In genomic region chr13:35771968-35772382, GRCm38 (mm10) we compare ENCODE assay signal across 9 mouse cellular contexts.
DNase-seq lines count a peak whose midpoint lies in the region; ATAC-seq and TF ChIP-seq lines count a peak whose summit lies in the region.
"Had no signal": no experiment of that assay in that cellular context is flagged by ENCODE, and none has a peak within 500 bp of the region (broad histone marks: within the 10 kb centered on the region; RNA-seq: fewer than 3 reads in every experiment).

No protein-coding gene starts in this region.

- TF ChIP-seq CTCF in heart, adult 2 months (IDR thresholded peaks at IDR 0.05), result peak; percentile 70

- no peak overlapping the region for H3K9ac ChIP-seq in heart, adult 2 months (ENCODE audit: low read depth, low read length)
- no peak overlapping the region for H3K9ac ChIP-seq in heart, embryonic 11.5 days (ENCODE audit: low read depth, low read length)
- H3K9ac ChIP-seq in embryonic facial prominence, embryonic 14.5 days (ENCODE audit: low read depth, low read length), result no peak overlapping the region
- no peak overlapping the region for H3K9ac ChIP-seq in midbrain, embryonic 13.5 days (replicated peaks)
- H3K9ac ChIP-seq: stomach, embryonic 15.5 days had no signal

- no peaks in the 10 kb centered on the region for H3K36me3 ChIP-seq in heart, adult 2 months (ENCODE audit: control insufficient read depth, insufficient read depth, low read length)
- no peaks in the 10 kb centered on the region for H3K36me3 ChIP-seq in heart, embryonic 11.5 days (ENCODE audit: control insufficient read depth, insufficient read depth, low read length)
- no peaks in the 10 kb centered on the region for H3K36me3 ChIP-seq in embryonic facial prominence, embryonic 14.5 days (ENCODE audit: control insufficient read depth, insufficient read depth, low read length)
- H3K36me3 ChIP-seq in midbrain, embryonic 13.5 days, result no peaks in the 10 kb centered on the region
- H3K36me3 ChIP-seq: stomach, embryonic 15.5 days had no signal

- intact Hi-C loops in heart, adult 2 months (cut with DNase I), result loop anchor here (5.0 to 10.0 kb wide), 2 partner anchors 447 to 740 kb away; no protein-coding TSS in a partner anchor
- intact Hi-C loops in left cerebral cortex, postnatal 25 days (cut with DNase I), result loop anchor here (5.0 kb wide), 1 partner anchor 740 kb away; no protein-coding TSS in a partner anchor

- TF ChIP-seq EP300 in heart, adult 2 months (IDR thresholded peaks at IDR 0.05; ENCODE audit: insufficient read depth, low read depth, low read length), result no peak

- DNase-seq in heart, adult 2 months, result peak; percentile 23 to 44
- DNase-seq in A20 (ENCODE audit: low read depth, low spot score), result peak; percentile 84
- DNase-seq in adipocyte (ENCODE audit: low spot score), result peak; percentile 6
- no peak for DNase-seq in embryonic facial prominence, embryonic 14.5 days (ENCODE audit: low spot score)
- DNase-seq in left cerebral cortex, postnatal 25 days (ENCODE audit: low spot score in 2 of 2), result peak; percentile 22 to 33

- H3K27me3 ChIP-seq in heart, adult 2 months (ENCODE audit: control insufficient read depth, insufficient read depth, low read length), result no peaks in the 10 kb centered on the region
- H3K27me3 ChIP-seq in heart, embryonic 11.5 days (ENCODE audit: control insufficient read depth, insufficient read depth, low read length), result no peaks in the 10 kb centered on the region
- no peaks in the 10 kb centered on the region for H3K27me3 ChIP-seq in embryonic facial prominence, embryonic 14.5 days (replicated peaks; ENCODE audit: control insufficient read depth, insufficient read depth, low read length)
- no peaks in the 10 kb centered on the region for H3K27me3 ChIP-seq in midbrain, embryonic 13.5 days
- H3K27me3 ChIP-seq: stomach, embryonic 15.5 days had no signal

- H3K4me3 ChIP-seq in heart, adult 2 months, result no peak overlapping the region
- H3K4me3 ChIP-seq in heart, embryonic 11.5 days (ENCODE audit: low read depth, low read length), result no peak overlapping the region
- no peak overlapping the region for H3K4me3 ChIP-seq in embryonic facial prominence, embryonic 14.5 days (ENCODE audit: low read depth, low read length)
- H3K4me3 ChIP-seq in midbrain, embryonic 13.5 days (replicated peaks), result no peak overlapping the region
- H3K4me3 ChIP-seq: stomach, embryonic 15.5 days had no signal

- 74% methylated on average over 9 of the region's 9 CpGs for WGBS in heart, adult 2 months
- WGBS in heart, embryonic 11.5 days (ENCODE audit: insufficient replicate concordance), result 60% methylated on average over 9 of the region's 9 CpGs
- 73% methylated on average over 9 of the region's 9 CpGs for WGBS in embryonic facial prominence, embryonic 14.5 days
- WGBS in midbrain, embryonic 13.5 days, result 61% methylated on average over 9 of the region's 9 CpGs

- ATAC-seq in heart, embryonic 11.5 days (replicated peaks; ENCODE audit: insufficient number of reproducible peaks, low FRiP score, low TSS enrichment), result no peak
- ATAC-seq in embryonic facial prominence, embryonic 14.5 days (ENCODE audit: low read depth), result peak; percentile 26; the same call in 1 of the 2 replicates
- peak; percentile 56; the same call in 1 of the 2 replicates for ATAC-seq in midbrain, embryonic 13.5 days
- no peak for ATAC-seq in activated CD4-positive, CD25-positive, alpha-beta regulatory T cell, adult 4 months

- H3K27ac ChIP-seq in heart, adult 2 months, result no peak overlapping the region
- H3K27ac ChIP-seq in heart, embryonic 11.5 days (ENCODE audit: low read depth, low read length), result no peak overlapping the region
- no peak overlapping the region for H3K27ac ChIP-seq in embryonic facial prominence, embryonic 14.5 days (replicated peaks; ENCODE audit: low read depth, low read length)
- H3K27ac ChIP-seq in midbrain, embryonic 13.5 days, result no peak overlapping the region
- H3K27ac ChIP-seq: stomach, embryonic 15.5 days had no signal

- TF ChIP-seq POLR2A in heart, adult 2 months (IDR thresholded peaks at IDR 0.05; ENCODE audit: insufficient read depth, low read depth, low read length), result no peak

- H3K4me1 ChIP-seq in heart, adult 2 months (ENCODE audit: control insufficient read depth, insufficient read depth, low read length), result no peaks in the 10 kb centered on the region
- peaks cover 22% of the 10 kb centered on the region for H3K4me1 ChIP-seq in heart, embryonic 11.5 days (ENCODE audit: control insufficient read depth, insufficient read depth, low read length)
- peaks cover 9% of the 10 kb centered on the region; the same call in 1 of the 2 replicates for H3K4me1 ChIP-seq in embryonic facial prominence, embryonic 14.5 days (ENCODE audit: control insufficient read depth, insufficient read depth, low read length)
- peaks cover 4% of the 10 kb centered on the region; the same call in 1 of the 2 replicates for H3K4me1 ChIP-seq in midbrain, embryonic 13.5 days (replicated peaks)
- H3K4me1 ChIP-seq: stomach, embryonic 15.5 days had no signal

- H3K9me3 ChIP-seq in heart, embryonic 11.5 days (replicated peaks; ENCODE audit: control insufficient read depth, low read length), result no peaks in the 10 kb centered on the region
- no peaks in the 10 kb centered on the region for H3K9me3 ChIP-seq in embryonic facial prominence, embryonic 14.5 days (ENCODE audit: control insufficient read depth, low read length)
- no peaks in the 10 kb centered on the region for H3K9me3 ChIP-seq in midbrain, embryonic 13.5 days
- H3K9me3 ChIP-seq: stomach, embryonic 15.5 days had no signal

- H3K4me2 ChIP-seq in heart, embryonic 11.5 days, result no peak overlapping the region
- no peak overlapping the region for H3K4me2 ChIP-seq in embryonic facial prominence, embryonic 14.5 days (ENCODE audit: low read depth, low read length)
- no peak overlapping the region for H3K4me2 ChIP-seq in midbrain, embryonic 13.5 days (replicated peaks)
- H3K4me2 ChIP-seq: stomach, embryonic 15.5 days had no signal

- peaks cover 7% of the 10 kb centered on the region for H3K79me2 ChIP-seq in heart, adult 2 months (replicated peaks; ENCODE audit: control insufficient read depth, insufficient read depth, low read length)

Comparison
In these comparisons a context has a peak if more than half of its experiments do, and no peak if none do; other contexts are left out.
1. ATAC-seq: peak in embryonic facial prominence, embryonic 14.5 days (single experiment) and midbrain, embryonic 13.5 days (single experiment); none in heart, embryonic 11.5 days (single experiment) and activated CD4-positive, CD25-positive, alpha-beta regulatory T cell, adult 4 months (single experiment).